Mouse (Mus musculus) embryo, embryonic 11.5 days (tissue): Measurements from ENCODE around the gene Wdr24.
"Not testable (repeated sequence)": the region's sequence is repeated elsewhere in the genome, so short reads cannot be mapped to it uniquely, and the experiment has no call there.

Experiments used
- DNase-seq: peaks from one replicate; pipeline ENCODE4 v3.0.0-alpha.2; 2012; ENCODE audit warnings: low read depth, low spot score

The Wdr24 gene

GRCm38 (mm10) chr17:25807452-25807851 lies 16.0 kb upstream of the Wdr24 start:
- DNase-seq, result not testable (repeated sequence)

GRCm38 (mm10) chr17:25808028-25808427 lies 15.4 kb upstream of the Wdr24 start:
- DNase-seq, result no peak

- no peak for DNase-seq
Observed at GRCm38 (mm10) chr17:25808789-25809605, 14.4 kb upstream of the Wdr24 start, which contains the start of gene Fbxl16. Fbxl16 (plus strand) TSS chr17:25809085.

GRCm38 (mm10) chr17:25809606-25810340 lies 13.7 kb upstream of the Wdr24 start:
- no peak for DNase-seq

GRCm38 (mm10) chr17:25810890-25811289 lies 12.5 kb upstream of the Wdr24 start:
- no peak for DNase-seq

GRCm38 (mm10) chr17:25813471-25813870 lies 10.0 kb upstream of the Wdr24 start:
- DNase-seq, result no peak

GRCm38 (mm10) chr17:25817662-25818061 lies 5.8 kb upstream of the Wdr24 start:
- DNase-seq, result no peak

- DNase-seq, result no peak
Observed at GRCm38 (mm10) chr17:25818851-25819780, 4.3 kb upstream of the Wdr24 start.

GRCm38 (mm10) chr17:25824362-25825142 lies 1.1 kb downstream of the Wdr24 start:
- DNase-seq, result no peak

- DNase-seq, result no peak
Observed at GRCm38 (mm10) chr17:25825311-25825710, 1.9 kb downstream of the Wdr24 start.

GRCm38 (mm10) chr17:25825984-25826570 lies 2.6 kb downstream of the Wdr24 start:
- DNase-seq, result no peak

GRCm38 (mm10) chr17:25827011-25827410 lies 3.6 kb downstream of the Wdr24 start:
- DNase-seq, result no peak

- no peak for DNase-seq
Observed at GRCm38 (mm10) chr17:25827546-25828222, 4.3 kb downstream of the Wdr24 start.

GRCm38 (mm10) chr17:25828223-25828594 lies 4.8 kb downstream of the Wdr24 start:
- DNase-seq, result no peak

GRCm38 (mm10) chr17:25828712-25829557 lies 5.5 kb downstream of the Wdr24 start, which contains the start of gene Jmjd8:
Jmjd8 (plus strand) TSS chr17:25828867.
- peak; percentile 67 for DNase-seq

- DNase-seq, result no peak
Observed at GRCm38 (mm10) chr17:25829558-25830017, 6.2 kb downstream of the Wdr24 start.

GRCm38 (mm10) chr17:25830200-25830753 lies 6.8 kb downstream of the Wdr24 start:
- no peak for DNase-seq

GRCm38 (mm10) chr17:25830806-25831431 lies 7.5 kb downstream of the Wdr24 start:
- DNase-seq, result no peak
